Mouse (Mus musculus): ENCODE data around the gene Tmem170. TPM values are rescaled to one million over a fixed set of nuclear protein-coding genes. Genes with fewer than 3 reads are reported as not detected.
A peak's percentile ranks its signal among the peaks of the same experiment; 100 is the strongest.

The Tmem170 gene
- 0.84 and 2.7 TPM in 2 replicates for total RNA-seq (2015; ENCODE audit: low replicate concordance)
- 0.70 and 1.4 TPM in 2 replicates for total RNA-seq (2017; ENCODE audit: low replicate concordance)

- peak; percentile 98 for ATAC-seq (replicated peaks; ENCODE audit: low FRiP score, poor library complexity, severe bottlenecking)
Observed at GRCm38 (mm10) chr8:111876355-111876948, at the start of gene Tmem170. Tmem170 (minus strand) TSS chr8:111876750.

GRCm38 (mm10) chr8:111924976-111925375 is 48.4 kb upstream of the Tmem170 start:
- no peak for ATAC-seq (replicated peaks; ENCODE audit: low FRiP score, poor library complexity, severe bottlenecking)

GRCm38 (mm10) chr8:111923383-111923804 is 46.8 kb upstream of the Tmem170 start:
- peak; percentile 75 for ATAC-seq (replicated peaks; ENCODE audit: low FRiP score, poor library complexity, severe bottlenecking)

GRCm38 (mm10) chr8:111920971-111921370 is 44.4 kb upstream of the Tmem170 start:
- no peak for ATAC-seq (replicated peaks; ENCODE audit: low FRiP score, poor library complexity, severe bottlenecking)

- 0 out of 2 replicates have a peak, but pooled peaks have one; percentile 44 for ATAC-seq (replicated peaks; ENCODE audit: low FRiP score, poor library complexity, severe bottlenecking)
Observed at GRCm38 (mm10) chr8:111919663-111920062, 43.1 kb upstream of the Tmem170 start.

GRCm38 (mm10) chr8:111912860-111913432 is 36.4 kb upstream of the Tmem170 start:
- ATAC-seq (replicated peaks; ENCODE audit: low FRiP score, poor library complexity, severe bottlenecking), result no peak

GRCm38 (mm10) chr8:111911572-111911971 is 35.0 kb upstream of the Tmem170 start:
- no peak for ATAC-seq (replicated peaks; ENCODE audit: low FRiP score, poor library complexity, severe bottlenecking)

GRCm38 (mm10) chr8:111909621-111910450 is 33.3 kb upstream of the Tmem170 start, which contains the start of gene Chst5:
Chst5 (minus strand) TSS chr8:111910447.
- no peak for ATAC-seq (replicated peaks; ENCODE audit: low FRiP score, poor library complexity, severe bottlenecking)

- ATAC-seq (replicated peaks; ENCODE audit: low FRiP score, poor library complexity, severe bottlenecking), result no peak
Observed at GRCm38 (mm10) chr8:111905500-111906121, 29.1 kb upstream of the Tmem170 start.

- ATAC-seq (replicated peaks; ENCODE audit: low FRiP score, poor library complexity, severe bottlenecking), result no peak
Observed at GRCm38 (mm10) chr8:111902080-111902479, 25.5 kb upstream of the Tmem170 start.

- no peak for ATAC-seq (replicated peaks; ENCODE audit: low FRiP score, poor library complexity, severe bottlenecking)
Observed at GRCm38 (mm10) chr8:111898586-111898985, 22.0 kb upstream of the Tmem170 start.

- ATAC-seq (replicated peaks; ENCODE audit: low FRiP score, poor library complexity, severe bottlenecking), result peak; percentile 75
Observed at GRCm38 (mm10) chr8:111894955-111895354, 18.4 kb upstream of the Tmem170 start.

GRCm38 (mm10) chr8:111892615-111893014 is 16.1 kb upstream of the Tmem170 start:
- ATAC-seq (replicated peaks; ENCODE audit: low FRiP score, poor library complexity, severe bottlenecking), result no peak

GRCm38 (mm10) chr8:111891983-111892382 is 15.4 kb upstream of the Tmem170 start:
- no peak for ATAC-seq (replicated peaks; ENCODE audit: low FRiP score, poor library complexity, severe bottlenecking)

GRCm38 (mm10) chr8:111890911-111891303 is 14.4 kb upstream of the Tmem170 start:
- no peak for ATAC-seq (replicated peaks; ENCODE audit: low FRiP score, poor library complexity, severe bottlenecking)

- ATAC-seq (replicated peaks; ENCODE audit: low FRiP score, poor library complexity, severe bottlenecking), result no peak
Observed at GRCm38 (mm10) chr8:111889931-111890910, 13.7 kb upstream of the Tmem170 start.

GRCm38 (mm10) chr8:111888091-111888650 is 11.6 kb upstream of the Tmem170 start:
- ATAC-seq (replicated peaks; ENCODE audit: low FRiP score, poor library complexity, severe bottlenecking), result no peak

GRCm38 (mm10) chr8:111887479-111887878 is 10.9 kb upstream of the Tmem170 start:
- no peak for ATAC-seq (replicated peaks; ENCODE audit: low FRiP score, poor library complexity, severe bottlenecking)

- ATAC-seq (replicated peaks; ENCODE audit: low FRiP score, poor library complexity, severe bottlenecking), result no peak
Observed at GRCm38 (mm10) chr8:111883615-111884014, 7.1 kb upstream of the Tmem170 start.

All from erythroblast, adult 5-6 weeks (primary cell).